Mouse (Mus musculus) Muller cell, postnatal 12 days (primary cell): ENCODE results near the gene Tab1.
"Not testable (repeated sequence)": the region's sequence is repeated elsewhere in the genome, so short reads cannot be mapped to it uniquely, and the experiment has no call there.

ENCODE experiments used
- DNase-seq: peaks from one replicate; pipeline ENCODE4 v3.0.0-alpha.2; 2015; ENCODE audit errors: inconsistent ontology term

The Tab1 gene

DNA sequence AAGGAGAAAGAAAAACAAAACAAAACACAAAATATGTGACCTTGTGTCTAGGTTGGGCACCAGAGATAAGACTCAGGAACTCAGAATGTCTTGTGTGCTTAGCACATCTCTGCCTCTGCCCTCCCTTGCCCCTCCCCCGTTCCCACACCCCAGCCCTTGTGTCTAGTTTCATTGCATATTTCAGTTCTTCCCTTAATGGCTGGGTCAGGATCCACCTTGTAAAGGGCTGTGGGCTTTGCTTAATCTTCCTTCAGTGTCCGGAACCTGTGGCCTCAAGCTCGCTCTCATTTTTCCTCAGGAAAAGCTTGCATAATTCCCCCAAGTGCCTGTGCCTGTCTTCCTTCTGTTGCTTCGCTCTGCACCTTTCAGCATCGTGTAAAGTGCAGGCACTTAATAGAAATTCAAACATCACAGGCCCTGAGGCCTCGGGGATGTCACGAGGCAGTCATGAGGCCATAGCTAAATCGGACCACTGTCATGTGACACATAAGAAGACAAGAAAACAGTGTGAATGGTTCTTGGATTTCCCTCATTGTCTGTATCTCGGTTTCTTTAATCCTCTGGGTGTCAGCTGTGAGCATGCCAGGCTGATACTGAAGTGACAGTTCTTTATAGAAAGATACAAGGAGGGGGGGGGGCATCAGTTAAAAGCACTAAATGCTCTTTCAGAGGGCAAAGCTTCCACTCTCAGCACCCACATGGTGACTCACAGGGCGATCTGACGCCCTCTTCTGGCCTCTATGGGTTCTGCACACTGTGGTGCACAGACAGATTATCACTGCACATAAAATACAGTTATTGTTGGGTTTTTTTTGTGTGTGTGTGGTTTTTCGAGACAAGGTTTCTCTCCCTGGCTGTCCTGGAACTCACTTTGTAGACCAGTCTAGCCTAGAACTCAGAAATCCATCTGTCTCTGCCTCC lies 27.2 kb upstream of the Tab1 start:
- no peak for DNase-seq

DNA sequence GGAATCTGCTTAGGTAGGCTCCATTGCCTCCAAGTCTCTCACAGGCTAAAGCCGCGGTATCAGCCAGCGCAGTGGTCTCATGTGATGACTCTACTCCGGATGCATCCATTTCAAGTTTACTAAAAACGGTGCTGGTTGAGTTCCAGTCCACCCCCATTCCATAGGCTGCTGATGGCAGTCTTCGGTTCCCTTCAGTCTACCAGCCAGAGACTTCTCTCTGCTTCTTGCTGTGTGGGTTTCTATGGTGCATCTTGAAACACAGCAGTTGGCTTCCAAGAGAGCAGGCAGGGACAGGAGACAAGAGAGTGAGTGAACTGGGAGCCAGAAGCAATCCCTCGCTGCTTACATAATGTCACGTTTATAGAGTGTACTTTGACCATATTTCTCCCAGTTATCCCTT lies 25.8 kb upstream of the Tab1 start:
- DNase-seq = no peak

DNA sequence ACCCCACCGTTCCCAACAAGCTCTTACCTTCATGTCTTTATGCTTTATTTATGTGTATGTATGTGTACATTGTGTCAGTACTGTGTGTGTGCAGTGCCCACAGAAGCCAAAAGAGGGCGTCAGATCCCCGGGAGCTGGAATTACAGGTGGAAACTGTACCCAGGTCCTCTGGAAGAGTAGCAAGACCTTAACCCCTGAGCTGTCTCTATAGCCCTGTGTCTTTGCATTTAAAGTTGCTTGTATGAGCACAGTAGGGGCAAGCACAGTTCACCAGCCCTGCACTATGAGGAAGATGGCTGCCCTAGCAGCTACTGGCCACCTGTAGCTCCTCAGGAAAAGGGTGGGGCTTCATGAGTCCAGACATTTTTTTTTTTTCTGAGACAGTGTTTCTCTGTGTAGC lies 25.4 kb upstream of the Tab1 start:
- no peak for DNase-seq

DNA sequence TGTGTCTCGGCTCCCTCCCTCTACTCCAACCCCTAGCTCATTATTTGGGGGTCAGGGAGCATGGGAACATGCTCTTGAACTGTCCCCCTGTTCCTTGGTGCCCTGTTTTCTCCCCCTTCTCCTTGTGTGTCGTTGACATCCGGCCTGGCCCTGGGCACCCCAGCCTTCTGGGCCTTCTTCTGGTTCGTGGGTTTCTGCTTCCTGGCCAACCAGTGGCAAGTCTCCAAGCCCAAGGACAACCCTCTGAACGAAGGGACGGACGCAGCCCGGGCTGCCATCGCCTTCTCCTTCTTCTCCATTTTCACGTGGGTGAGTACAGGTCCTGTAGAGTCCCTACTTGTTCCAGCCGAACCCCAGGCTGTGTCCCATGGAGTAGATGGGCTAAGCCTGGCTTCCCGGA lies 21.5 kb upstream of the Tab1 start:
- no peak for DNase-seq

DNA sequence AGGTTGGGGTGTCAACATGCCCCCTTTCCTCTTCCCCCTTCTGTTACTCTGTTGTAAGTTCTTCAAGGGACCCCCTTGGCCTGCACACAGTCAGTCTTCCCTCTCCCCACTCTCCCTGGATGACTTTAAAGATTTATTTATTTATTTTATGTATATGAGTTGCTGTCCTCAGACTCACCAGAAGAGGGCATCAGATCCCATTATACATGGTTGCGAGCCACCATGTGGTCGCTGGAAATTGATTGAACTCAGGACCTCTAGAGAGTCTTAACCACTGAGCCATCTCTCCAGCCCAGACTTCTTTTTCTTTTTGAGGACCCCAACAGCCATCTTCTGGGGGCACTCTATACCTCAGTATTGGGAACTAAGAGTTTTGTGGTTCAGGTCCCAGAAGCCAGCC lies 20.4 kb upstream of the Tab1 start:
- DNase-seq = no peak

DNA sequence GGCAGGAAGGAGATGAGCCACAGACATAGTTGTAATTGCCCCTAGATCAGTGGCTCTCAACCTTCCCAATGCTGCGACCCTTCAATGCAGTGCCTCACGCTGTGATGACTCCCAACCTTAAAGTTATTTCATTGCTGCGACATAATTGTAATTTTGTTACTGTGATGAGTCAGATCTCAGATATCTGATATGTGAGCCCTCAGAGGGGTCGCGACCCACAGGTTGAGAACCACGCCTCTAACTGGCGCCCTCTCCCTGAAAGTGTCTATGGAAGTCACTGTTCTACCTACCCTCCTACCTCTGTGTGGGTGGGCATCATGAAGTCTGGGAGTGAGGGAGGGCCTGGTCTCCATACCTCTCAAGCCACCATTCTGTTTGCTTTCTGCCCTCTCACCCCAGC lies 18.5 kb upstream of the Tab1 start:
- no peak for DNase-seq

DNA sequence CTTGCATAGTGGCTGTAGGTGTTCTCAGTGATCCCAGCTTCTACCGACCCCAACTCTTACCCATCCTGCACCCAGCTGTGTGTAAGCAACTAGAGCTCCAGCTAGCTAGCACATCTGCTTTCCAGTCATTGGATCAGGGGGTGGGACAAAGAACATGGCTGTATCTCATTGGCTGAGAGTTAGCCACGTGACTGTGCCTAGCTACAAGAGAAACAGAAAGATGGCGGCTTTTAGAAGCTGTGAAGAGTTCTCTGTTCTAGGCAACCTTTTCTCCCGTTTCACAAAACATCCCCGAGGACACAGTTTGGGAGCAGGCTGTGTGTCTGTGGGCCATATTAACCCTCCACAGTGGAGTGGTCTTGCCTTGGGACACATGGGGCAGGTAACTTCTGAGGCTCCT lies 17.7 kb upstream of the Tab1 start:
- no peak for DNase-seq

DNA sequence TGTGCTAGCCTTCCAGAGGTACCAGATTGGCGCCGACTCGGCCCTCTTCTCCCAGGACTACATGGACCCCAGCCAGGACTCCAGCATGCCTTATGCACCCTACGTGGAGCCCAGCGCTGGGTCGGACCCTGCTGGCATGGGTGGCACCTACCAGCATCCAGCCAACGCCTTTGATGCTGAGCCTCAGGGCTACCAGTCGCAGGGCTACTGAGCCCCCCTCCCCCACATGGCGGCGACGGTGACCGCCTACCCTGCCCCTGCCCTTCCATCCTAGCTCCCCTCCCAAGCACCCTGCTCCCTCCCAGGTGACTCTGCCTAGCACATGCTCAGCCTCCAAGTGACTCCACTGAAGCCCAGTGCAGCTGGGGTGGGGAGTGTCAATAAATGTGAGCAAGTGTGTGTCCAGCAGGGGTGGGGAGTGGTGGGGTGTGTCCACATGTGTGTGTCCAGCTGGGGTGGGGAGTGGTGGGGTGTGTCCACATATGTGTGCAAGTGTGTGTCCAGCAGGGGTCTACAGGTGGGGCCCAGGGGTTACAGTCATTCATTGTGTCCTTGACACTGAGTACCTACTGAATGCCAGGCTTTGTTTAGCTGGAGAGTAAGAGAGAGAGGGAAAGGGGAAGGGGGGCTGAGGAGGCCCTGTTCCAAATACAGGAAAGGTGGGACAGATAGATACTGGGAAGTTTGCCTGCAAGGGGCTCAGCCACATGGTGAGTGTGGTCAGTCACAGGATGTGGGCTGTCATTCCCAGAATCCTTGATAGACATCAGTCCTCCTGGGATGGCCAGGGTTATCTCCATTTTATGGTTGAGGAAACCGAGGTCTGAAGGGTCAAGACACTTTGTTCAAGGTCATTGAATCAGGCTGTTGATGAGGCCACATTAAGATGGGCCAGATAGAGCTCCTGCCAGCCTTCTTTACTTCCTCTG lies 16.8 kb upstream of the Tab1 start:
- DNase-seq = no peak

DNA sequence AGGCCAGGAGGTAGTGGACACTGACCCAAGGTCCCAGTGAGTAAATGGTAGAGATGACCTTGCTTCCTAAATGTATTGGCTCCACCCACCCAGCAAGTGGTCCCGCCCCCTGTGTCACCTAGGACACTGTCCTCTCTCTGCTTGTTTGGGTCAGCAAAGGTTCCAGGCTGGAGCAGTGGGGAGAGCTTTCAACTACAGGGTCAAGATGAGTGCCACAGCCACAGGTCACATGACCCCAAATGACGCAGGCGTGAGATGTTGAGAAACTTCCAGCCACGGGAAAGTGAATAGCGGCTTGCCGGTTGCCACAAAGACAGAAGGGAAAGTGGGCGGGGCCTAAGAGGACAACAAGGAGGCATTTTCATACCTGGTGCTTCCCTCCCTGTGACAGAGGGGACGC lies 15.8 kb upstream of the Tab1 start:
- no peak for DNase-seq

DNA sequence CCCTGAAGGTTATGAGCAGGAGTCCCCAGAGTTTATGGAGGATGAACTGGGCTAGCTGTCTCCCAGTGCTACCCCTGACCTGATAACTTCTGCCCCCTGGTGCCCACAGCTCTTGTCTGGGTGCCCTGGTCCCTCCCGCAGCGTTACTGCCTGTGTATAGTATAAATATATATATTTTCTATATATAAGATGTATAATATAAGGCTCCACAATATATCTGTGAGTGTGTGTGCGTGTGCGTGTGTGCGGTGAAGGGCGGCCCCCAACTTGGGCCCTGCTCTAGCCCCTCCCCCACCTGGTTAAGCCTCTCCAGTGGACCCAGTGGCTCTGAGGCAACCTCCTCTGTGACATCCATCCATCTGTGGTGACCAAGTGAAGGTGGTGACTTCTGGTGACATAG lies 13.9 kb upstream of the Tab1 start:
- no peak for DNase-seq

DNA sequence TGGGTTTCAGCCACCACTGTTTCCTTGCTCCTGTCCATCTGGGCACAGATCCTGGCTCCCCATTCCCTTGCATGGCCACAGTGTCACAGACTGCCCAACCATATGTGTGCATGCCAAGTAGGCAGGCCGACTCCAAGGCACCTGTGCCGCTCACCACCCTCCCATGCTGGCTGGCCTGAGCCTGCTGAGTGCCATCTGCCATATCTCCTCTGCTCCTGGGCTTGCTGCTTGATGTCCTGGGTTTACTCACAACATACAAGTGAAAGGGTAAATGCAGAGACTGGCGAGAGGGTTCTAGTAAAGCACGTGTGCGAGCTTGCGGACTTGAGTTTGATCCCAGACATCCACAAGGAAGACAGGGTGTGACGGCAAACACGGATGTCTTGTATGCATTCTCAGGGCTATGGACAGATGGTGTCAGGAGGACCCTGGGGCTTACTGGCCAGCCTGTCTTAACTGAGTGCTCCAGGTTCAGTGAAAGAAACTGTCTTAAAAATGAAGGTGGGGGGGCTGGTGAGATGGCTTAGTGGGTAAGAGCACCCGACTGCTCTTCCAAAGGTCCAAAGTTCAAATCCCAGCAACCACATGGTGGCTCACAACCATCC lies 11.1 kb upstream of the Tab1 start:
- no peak for DNase-seq

DNA sequence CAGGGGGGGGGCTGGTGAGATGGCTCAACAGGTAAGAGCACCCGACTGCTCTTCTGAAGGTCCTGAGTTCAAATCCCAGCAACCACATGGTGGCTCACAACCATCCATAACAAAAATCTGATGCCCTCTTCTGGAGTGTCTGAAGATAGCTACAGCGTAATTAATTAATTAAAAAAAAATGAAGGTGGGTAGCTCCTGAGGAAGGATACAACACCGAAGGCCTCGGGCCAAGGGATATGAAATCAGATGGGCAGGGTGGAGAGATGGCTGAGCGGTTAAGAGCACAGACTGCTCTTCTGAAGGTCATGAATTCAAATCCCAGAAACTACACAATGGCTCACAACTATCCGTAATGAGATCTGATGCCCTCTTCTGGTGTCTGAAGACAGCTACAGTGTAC lies 10.5 kb upstream of the Tab1 start:
- not testable (repeated sequence) for DNase-seq

DNA sequence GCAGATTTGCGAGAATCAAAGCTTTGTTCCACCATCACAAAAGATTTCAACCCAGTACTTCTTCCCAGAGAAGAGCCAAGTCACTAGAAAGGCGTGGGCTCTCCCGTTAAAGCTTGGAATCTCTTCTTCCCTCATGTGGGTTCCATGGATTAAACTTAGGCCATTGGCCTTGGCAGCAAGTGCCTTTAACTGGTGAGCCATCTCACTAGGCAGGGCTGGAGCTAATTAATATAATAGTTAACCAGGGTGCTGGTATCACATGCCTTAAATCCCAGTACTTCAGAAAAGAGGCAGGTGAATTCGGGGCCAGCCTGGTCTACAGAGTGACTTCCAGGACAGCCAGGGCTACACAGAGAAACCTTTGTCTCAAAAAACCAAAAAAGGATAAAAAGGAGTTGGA lies 8.3 kb upstream of the Tab1 start:
- DNase-seq = no peak

DNA sequence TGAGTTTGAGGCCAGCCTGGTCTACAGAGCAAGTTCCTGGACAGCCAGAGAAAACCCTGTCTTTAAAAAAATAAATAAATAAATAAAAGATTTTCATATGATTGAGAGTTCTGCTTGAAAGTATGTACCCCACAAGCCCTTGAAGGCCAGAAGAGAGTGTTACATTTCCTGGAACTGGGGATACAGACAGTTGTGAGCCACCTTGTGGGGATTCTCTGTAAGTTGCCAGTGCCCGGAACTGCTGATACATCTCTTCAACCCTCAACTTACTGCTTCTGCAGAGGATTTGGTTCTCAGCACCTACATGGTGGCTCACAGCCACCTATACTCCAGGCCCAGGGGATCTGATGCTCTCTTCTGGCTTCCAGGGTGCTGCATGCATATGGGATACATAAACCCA lies 5.7 kb upstream of the Tab1 start:
- DNase-seq = peak; percentile 16

DNA sequence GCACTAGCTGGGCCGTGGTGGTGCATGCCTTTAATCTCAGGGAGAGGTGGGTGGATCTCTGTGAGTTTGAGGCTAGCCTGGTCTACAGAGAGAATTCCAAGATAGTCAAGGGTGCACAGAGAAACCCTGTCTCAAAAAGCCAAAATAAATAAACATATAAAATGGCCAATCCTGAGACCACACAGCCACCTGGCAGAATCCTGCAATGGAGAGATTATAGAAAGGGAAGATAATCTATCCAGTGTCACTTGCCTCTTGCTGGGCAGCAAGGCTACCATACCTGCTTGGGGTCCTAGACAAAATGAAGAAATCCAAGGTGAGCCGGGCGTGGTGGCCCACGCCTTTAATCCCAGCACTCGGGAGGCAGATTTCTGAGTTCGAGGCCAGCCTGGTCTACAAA lies 2.9 kb upstream of the Tab1 start:
- DNase-seq = no peak

DNA sequence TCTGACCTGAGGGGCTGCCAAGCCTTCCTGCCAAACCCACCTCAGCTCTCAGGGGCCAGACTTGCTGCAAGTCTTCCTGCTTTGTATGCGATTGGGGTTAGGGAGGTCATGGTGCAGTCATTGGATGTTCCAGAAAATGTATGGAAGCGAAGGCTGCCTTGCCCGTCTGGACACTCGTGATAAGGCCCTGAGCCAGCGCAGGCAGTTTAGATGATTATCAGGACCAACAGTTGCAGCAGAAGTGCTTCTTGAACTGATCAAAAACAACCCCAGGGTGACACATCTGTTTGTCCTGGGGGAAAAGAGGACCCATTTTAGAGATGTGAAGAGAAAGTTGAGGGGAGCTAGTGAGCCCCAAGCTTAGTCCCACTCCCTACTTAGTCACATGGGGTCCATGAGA lies 2.2 kb upstream of the Tab1 start:
- no peak for DNase-seq

DNA sequence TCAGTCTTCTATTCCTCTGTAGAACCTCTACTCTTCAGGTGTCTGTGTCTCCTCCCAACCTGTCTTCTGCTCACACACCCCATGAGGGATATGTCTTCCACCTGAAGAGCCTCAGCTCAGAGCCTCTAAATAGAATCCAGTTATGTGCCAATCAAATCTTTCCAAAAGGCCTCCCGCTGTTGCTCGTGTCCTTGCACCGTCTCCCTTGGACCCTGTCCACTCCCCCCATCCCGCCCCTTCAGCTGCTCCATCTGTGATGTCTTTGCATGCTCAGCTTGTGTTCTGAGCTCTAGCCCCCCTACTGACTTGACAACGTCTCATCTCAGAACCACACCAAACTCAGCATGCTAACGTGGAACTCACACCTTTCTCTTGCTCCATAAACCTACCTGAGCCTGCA lies 1.5 kb upstream of the Tab1 start:
- DNase-seq = no peak

DNA sequence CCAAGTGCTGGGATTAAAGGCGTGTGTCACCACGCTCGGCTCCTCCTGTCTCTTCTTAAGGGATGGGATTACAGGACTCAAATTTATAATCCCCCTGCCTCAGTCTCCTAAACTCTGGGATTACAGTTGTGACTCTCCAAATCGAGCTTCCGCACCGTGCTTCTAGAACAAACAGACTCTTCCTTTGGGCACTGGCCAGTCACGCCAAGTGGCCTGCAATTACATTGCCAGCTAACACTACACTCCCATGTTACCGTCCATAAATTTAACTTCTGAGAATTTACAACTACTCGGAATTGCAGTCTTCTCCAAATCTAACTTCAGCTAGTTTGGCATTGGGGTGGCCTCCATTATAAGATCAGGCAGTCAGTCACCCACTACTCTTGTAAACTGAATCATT lies 475 bp upstream of the Tab1 start:
- no peak for DNase-seq

DNA sequence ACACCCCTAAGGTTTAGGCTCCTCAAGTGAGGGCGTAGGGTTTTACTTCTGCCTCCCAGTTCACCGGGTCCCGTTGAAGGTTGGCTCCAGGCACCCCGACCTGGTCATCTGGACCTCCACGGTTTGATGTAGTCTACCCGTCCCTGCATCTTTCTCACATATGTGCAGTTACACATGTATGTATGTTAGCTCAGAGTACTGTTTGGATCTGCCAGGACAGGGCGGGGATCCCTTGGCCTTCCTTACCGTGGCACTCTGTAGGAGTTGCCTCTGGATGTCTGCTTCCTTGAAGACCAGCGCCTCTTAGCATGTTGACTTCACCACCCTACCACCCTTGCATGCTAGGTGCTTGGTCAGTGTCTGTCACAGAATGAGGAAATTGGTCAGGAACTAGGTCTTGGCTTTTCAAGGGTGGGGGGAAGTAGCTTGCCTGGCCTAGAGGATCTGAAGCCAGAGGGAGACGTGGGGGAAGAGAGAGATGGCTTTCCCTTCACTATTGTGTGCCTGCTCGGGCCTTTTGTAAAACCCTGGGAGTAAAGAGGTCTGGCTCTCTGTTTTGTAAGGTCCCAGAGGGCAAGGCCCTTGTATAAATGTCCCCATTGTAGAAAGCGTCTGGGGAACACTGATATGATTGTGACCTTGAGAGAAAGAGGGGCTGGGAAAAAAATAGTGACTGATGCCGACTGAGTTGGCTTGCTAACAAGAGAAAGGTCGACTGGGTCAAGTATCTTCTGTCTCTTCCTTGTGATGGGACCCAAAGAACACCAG lies 939 bp downstream of the Tab1 start:
- DNase-seq = peak; percentile 58

DNA sequence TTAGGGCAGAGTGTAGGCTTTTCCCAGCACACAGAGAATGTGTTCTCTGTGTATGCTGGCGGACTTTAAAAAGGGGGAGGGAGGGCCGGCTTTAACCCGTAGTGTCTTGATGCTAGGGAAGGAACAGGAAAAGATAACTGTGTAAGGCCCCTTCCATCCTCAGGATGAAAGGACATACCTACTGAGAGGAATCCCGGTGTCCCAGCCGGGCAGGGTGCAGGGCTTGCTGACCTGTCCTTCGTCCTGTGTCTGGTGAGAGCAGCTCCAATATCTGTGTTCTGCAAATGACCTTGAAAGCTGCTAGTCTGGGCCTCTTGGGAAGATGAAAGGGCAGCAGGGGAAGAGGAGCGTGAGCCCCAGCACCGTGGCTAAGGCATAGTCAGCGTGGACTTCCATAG lies 1.5 kb downstream of the Tab1 start:
- no peak for DNase-seq

DNA sequence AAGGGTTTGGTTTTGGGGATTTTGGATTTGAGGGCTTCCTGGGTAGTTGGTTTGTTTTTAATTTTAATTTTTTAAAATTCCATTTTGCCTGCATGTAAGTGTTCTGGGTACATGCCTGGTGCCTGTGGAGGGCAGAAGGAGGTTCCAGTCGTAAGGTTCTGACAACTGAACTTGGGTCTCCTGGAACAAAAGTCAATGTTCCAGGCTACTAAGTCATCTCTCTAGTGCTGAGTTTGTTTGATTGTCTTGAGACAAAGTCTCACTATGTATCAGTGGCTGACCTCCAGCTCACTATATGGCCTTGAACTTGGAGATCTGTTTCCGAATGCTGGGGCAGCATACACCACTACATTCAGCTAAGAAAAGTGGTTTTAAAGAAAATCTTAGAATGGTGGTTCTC lies 2.6 kb downstream of the Tab1 start:
- no peak for DNase-seq

DNA sequence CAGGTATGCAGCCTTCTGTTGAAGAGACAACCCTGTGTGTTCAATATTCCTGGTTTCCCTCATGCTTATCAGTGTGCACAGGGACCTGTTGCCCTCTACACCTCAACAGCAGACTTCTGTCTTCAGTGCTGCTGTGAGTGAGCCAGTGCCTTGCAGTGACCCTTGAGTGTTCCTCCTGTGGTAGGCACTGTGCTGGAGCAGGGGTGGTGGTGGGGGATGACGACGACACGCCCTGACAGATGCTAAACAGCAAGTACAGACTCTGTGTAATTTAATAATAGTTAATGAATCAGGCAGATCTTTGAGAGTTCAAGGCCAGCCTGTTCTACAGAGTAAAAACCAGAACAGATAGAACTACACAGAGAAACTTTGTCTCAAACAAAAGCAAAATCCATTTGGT lies 3.7 kb downstream of the Tab1 start:
- no peak for DNase-seq
